10 mouse cellular contexts compared by ENCODE assay signal in genomic region chr10:121090006-121090405, GRCm38 (mm10). TPM values are rescaled to one million over a fixed set of nuclear protein-coding genes. Genes with fewer than 3 reads are reported as not detected.
DNase-seq lines count a peak whose midpoint lies in the region; ATAC-seq lines count a peak whose summit lies in the region.
"Had no signal": no experiment of that assay in that cellular context is flagged by ENCODE, and none has a peak within 500 bp of the region (broad histone marks: within the 10 kb centered on the region; RNA-seq: fewer than 3 reads in every experiment).

No protein-coding gene starts in this region.

- H3K9me3 ChIP-seq in heart, embryonic 10.5 days = no peaks in the 10 kb centered on the region
- H3K9me3 ChIP-seq in lung, embryonic 16.5 days (ENCODE audit: control insufficient read depth, low read length) = no peaks in the 10 kb centered on the region
- H3K9me3 ChIP-seq in forebrain, embryonic 15.5 days = no peaks in the 10 kb centered on the region
- H3K9me3 ChIP-seq: limb, embryonic 12.5 days had no signal

- intact Hi-C loops in heart, postnatal 14 days (cut with DNase I) = no loop called here

- no peaks in the 10 kb centered on the region for H3K4me1 ChIP-seq in heart, embryonic 10.5 days
- H3K4me1 ChIP-seq in lung, embryonic 16.5 days (replicated peaks; ENCODE audit: control insufficient read depth, insufficient read depth, low read length) = no peaks in the 10 kb centered on the region; the same call in none of the 2 replicates
- H3K4me1 ChIP-seq in forebrain, embryonic 15.5 days = peaks cover 12% of the 10 kb centered on the region

- ATAC-seq in lung, embryonic 16.5 days (ENCODE audit: low read depth) = no peak
- no peak for ATAC-seq in forebrain, embryonic 15.5 days (replicated peaks)
- ATAC-seq in megakaryocyte, adult 5-6 weeks (ENCODE audit: poor library complexity, severe bottlenecking) = peak; percentile 43; the same call in 1 of the 2 replicates
- no peak for ATAC-seq in frontal cortex, adult (ENCODE audit: low TSS enrichment)

- no peak overlapping the region for H3K27ac ChIP-seq in heart, embryonic 10.5 days
- H3K27ac ChIP-seq in lung, embryonic 16.5 days (ENCODE audit: low read length) = no peak overlapping the region
- no peak overlapping the region for H3K27ac ChIP-seq in forebrain, embryonic 15.5 days (replicated peaks)
- H3K27ac ChIP-seq: limb, embryonic 12.5 days had no signal

- H3K4me2 ChIP-seq in lung, embryonic 16.5 days (ENCODE audit: low read depth, low read length) = peak overlapping the region; percentile 30
- peak overlapping the region; percentile 29 for H3K4me2 ChIP-seq in forebrain, embryonic 15.5 days (replicated peaks)
- H3K4me2 ChIP-seq: limb, embryonic 12.5 days had no signal

- DNase-seq in heart, embryonic 10.5 days (ENCODE audit: low spot score) = no peak
- DNase-seq in heart, postnatal 14 days = no peak
- no peak for DNase-seq in lung, postnatal 36 days
- DNase-seq in adrenal gland, postnatal 4 days (ENCODE audit: low spot score in 2 of 2) = no peak
- DNase-seq: cerebellum, postnatal 36 days had no signal

- H3K4me3 ChIP-seq in heart, embryonic 10.5 days = 0 out of 2 replicates have a peak overlapping the region, but pooled peaks have one; percentile 22
- no peak overlapping the region for H3K4me3 ChIP-seq in lung, embryonic 16.5 days (ENCODE audit: low read length)
- no peak overlapping the region for H3K4me3 ChIP-seq in forebrain, embryonic 15.5 days
- H3K4me3 ChIP-seq: limb, embryonic 12.5 days had no signal

- no peak overlapping the region for H3K9ac ChIP-seq in lung, embryonic 16.5 days (ENCODE audit: low read length)
- H3K9ac ChIP-seq in forebrain, embryonic 15.5 days (replicated peaks) = no peak overlapping the region

- 29% methylated on average over 8 of the region's 8 CpGs for WGBS in heart, embryonic 10.5 days
- WGBS in lung, embryonic 16.5 days = 17% methylated on average over 8 of the region's 8 CpGs
- WGBS in forebrain, embryonic 15.5 days = 7% methylated on average over 8 of the region's 8 CpGs

- H3K27me3 ChIP-seq in heart, embryonic 10.5 days (ENCODE audit: insufficient read depth, poor library complexity, severe bottlenecking) = no peaks in the 10 kb centered on the region
- H3K27me3 ChIP-seq in lung, embryonic 16.5 days (ENCODE audit: control insufficient read depth, insufficient read depth, low read depth, low read length) = no peaks in the 10 kb centered on the region
- H3K27me3 ChIP-seq in forebrain, embryonic 15.5 days = no peaks in the 10 kb centered on the region
- H3K27me3 ChIP-seq: limb, embryonic 12.5 days had no signal

- no peaks in the 10 kb centered on the region for H3K36me3 ChIP-seq in heart, embryonic 10.5 days
- no peaks in the 10 kb centered on the region for H3K36me3 ChIP-seq in lung, embryonic 16.5 days (ENCODE audit: control insufficient read depth, insufficient read depth, low read length)
- H3K36me3 ChIP-seq in forebrain, embryonic 15.5 days = no peaks in the 10 kb centered on the region
- H3K36me3 ChIP-seq: limb, embryonic 12.5 days had no signal

RNA-seq across cellular contexts. Expression of gene Wif1, which starts 56.2 kb away (rescaled TPM):
- 1.2 and 2.5 TPM in 2 replicates for polyA plus RNA-seq in heart, embryonic 10.5 days (2016; fragmentation: Nextera tagmentation; extraction: Ambion mirVana)
- total RNA-seq in heart, postnatal 14 days (2021) = 1 to 10 TPM; 1.9 to 2.1 TPM
- 22.0 and 22.7 TPM in 2 replicates for polyA plus RNA-seq in lung, embryonic 16.5 days (2015; fragmentation: Nextera tagmentation; extraction: Ambion mirVana)
- polyA plus RNA-seq in forebrain, embryonic 15.5 days (2015; fragmentation: Nextera tagmentation; extraction: Ambion mirVana) = 2.7 and 4.1 TPM in 2 replicates
- 0.11 TPM in 1 of 2 replicates, not detected in the other for total RNA-seq in megakaryocyte, adult 5-6 weeks (2015)
- total RNA-seq in megakaryocyte, adult 5-6 weeks (2017) = 0.22 TPM in 1 of 2 replicates, not detected in the other
- 1 to 10 TPM in 1 of 2 experiments, under 1 TPM in 1; 0.67 to 2.1 TPM for total RNA-seq in adrenal gland, postnatal 4 days (2021)
